Mouse (Mus musculus) cortical plate, adult 2 months (tissue): ENCODE data around the gene Ust.

Experiments
- CTCF ChIP-seq: fragments of 200-500 bp; IDR thresholded peaks from 2 replicates; pipeline ENCODE4 v1.5.1; 2011; ENCODE audit warnings: mild to moderate bottlenecking, control low read depth, low read length; ENCODE audit not compliant: insufficient read depth; ENCODE audit errors: extremely low read depth
- POLR2A ChIP-seq: fragments of 200-500 bp; IDR thresholded peaks from 2 replicates; pipeline ENCODE4 v1.6.1; 2011; ENCODE audit warnings: mild to moderate bottlenecking, low read length, control low read depth; ENCODE audit not compliant: insufficient read depth; ENCODE audit errors: extremely low read depth

DNA sequence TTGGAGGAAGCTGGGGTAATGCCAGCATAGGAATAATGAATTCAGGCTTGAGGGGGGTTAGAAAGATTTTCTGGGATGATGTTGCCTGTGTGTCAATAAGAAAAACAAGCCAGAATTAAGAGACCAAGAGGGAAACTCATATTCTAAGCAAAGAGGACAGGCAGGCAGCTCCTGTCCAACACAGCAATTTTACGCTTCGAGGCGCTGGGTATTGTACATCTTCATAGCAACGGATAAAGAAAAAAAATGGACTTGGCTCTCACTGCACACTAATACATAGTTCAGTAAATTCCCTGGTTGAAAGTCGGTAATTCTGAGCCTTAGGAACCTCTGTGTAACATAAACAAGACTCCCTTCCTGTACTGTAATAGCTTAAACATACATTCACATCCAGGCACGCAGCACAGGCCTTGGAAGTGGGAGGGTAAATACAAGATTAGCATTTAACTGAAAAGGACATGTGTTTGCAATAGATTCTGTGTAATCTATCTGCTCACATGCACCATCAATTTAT lies 99.1 kb downstream of the Ust start:
- no peak for TF ChIP-seq POLR2A
- TF ChIP-seq CTCF: no peak
